Mouse (Mus musculus) ovary, postnatal 14 days (tissue): ENCODE results near the gene Ppara.

Source experiments
- DNase-seq: peaks from one replicate; pipeline ENCODE4 v3.0.0; 2022; ENCODE audit warnings: low spot score

Gene Ppara

GRCm38 (mm10) chr15:85728224-85728623 lies 6.6 kb upstream of the Ppara start:
- no peak for DNase-seq

DNA sequence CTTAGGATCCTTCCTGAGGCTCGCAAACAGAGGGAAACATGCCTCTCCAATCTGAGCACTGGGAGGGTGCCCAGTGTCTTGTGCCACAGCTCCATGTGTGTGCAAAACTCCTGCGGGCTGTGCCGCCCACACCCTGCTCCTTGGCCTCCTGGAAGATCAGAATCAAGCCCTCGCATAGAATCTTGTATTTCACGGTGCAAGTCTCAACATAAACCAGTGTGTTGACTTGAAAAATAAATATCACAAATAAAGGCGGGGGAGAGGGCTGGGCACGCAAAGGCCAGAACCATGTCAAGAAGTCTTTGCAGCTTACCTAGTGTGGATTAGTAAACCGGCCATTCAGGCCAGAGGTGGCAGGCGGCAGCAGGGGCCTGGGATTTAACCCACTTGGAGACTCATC lies 5.5 kb upstream of the Ppara start:
- DNase-seq, result no peak

DNA sequence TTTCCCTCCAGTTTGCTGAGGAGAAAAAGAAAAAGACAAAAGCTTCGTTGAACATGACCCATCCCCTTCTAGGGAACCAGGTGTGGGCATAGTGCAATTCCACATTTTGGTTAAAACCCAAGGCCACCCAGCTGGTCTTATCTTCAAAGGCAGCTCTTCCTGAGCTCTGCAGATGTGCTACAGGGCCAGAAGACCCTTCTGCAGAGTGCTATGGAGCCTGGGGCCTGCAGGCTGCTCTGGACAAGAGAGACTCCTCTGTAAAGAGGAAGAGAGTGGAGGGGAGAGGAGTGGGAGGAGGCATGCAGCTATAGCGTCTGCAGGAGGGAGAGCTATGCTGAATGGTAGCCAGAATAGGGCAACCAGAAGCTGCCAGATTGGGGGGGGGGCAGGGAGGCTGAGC lies 4.8 kb upstream of the Ppara start:
- DNase-seq, result no peak

DNA sequence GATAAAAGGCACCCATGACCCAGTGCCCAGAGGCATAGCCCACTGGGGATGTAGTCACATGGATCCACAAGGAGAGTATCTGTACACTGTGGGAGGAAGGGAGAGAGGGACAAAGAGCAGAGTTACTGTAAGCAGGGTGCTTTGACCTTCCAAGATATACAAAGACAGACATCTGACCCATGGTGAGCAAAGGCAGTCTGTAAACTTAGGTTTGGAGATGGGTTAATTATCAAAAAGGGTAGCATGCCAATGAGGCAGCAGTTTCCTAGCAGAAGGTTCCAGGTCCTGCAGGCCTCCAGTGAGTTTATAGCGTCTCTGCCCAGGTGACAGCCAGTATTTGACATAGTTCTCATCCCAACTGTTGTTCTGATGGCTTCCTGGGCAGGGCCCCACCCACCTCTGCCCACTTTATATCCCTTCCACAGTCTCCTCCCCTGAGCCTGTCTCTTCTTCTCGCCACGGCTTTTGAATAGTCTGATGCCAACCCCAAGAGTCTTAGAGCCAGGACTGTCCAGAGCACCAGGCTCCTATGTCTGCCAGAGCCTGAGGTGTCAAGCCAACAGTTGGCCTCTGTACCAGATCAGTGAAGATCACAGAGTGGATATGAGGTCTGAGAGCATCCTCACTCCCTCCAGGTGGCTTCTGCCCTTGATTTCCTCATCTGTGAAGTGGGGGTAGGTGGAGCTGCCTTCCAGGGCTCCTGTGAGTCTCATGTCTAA lies 2.7 kb upstream of the Ppara start:
- no peak for DNase-seq

DNA sequence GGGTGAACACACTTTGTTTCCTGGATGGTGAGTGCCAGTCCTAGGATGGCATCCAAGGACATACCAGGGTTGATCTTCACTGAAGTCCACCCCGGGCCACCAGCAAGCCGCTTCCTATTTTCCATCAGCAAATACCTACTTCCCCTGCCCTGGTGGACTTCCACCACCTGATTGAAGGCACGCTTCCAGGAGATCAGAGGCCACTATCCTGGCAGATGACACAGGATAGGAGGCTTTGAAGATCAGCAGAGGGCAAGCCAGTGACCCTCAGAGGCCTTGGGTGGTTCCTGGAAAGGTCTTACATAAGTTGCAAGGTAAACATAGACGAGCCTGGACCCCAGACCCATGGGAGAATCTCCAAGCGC lies 2.2 kb upstream of the Ppara start:
- DNase-seq, result no peak

- DNase-seq, result no peak
Observed at GRCm38 (mm10) chr15:85733686-85734085, 1.1 kb upstream of the Ppara start.

DNA sequence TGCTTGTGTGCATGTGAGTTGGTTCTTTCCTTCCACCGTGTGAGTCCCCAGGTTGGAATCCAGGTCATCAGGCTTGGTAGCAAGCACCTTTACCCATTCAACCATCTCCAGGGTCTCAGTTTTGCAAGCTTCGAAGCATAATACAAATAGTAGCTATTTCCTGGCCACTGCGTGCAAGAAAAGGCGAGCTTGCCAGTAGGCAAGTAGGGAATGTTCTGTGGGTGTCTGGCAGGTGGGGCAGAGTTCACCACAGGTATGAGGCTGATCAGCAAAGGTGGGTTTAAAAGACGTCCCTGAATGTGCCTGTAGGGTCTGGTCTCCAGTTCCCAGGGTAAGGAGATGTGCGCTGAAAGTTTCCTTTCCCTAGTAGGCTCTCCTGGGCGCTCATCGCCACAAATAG lies 635 bp upstream of the Ppara start:
- DNase-seq, result no peak

DNA sequence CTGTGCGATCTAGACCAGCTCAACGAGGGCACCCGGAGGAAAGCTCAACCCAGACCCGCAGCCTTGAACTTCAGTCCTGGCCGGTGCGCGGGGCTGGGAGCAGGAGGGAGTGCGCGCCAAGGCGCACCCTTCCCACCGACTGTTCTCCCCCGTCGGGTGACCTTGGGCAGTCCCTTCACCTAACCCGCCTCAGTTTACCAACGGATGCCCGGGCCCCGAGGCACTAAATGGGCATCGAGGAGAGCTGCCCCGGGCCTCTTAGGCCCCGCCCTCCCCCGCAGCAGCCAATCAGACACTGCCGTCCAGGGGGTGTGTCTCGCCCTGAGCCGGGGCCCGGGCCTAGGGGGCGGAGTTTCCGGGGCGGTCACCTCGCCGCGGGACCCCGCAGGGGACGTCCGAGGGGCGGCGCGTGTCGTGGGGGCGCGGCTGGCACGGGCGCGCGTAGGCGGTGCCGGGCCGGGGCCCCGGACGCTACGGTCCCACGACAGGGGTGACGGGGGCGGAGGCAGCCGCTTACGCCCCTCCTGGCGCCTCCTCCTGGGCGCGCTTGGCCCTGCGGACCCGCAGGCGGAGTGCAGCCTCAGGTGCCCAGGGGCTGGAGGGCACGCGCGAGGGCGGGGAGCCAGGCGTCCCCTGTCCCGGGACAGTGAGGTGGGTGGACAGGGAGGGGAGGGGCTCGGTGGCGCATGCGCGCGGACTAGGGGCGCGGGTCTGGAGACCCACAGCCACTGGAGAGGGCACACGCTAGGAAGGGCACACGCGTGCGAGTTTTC lies 466 bp downstream of the Ppara start:
- peak; percentile 94 for DNase-seq

- no peak for DNase-seq
Observed at GRCm38 (mm10) chr15:85735836-85736190, 1.0 kb downstream of the Ppara start.

DNA sequence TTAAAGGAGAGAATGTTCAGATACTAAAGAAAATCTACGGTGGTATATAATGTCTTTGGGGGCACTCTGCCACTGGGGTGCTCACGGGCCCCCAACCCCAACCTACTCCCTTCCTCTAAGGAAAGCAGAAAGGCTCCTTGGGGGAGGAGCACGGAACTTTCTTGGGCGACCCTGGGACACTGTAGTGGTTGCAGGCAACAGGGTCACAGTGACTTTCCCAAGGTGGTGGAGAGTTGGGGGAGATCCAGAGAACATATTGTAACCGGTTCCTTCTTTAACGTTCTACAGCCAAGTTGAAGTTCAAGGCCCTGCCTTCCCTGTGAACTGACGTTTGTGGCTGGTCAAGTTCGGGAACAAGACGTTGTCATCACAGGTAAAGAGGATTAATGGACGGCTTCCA lies 1.7 kb downstream of the Ppara start:
- DNase-seq, result no peak

DNA sequence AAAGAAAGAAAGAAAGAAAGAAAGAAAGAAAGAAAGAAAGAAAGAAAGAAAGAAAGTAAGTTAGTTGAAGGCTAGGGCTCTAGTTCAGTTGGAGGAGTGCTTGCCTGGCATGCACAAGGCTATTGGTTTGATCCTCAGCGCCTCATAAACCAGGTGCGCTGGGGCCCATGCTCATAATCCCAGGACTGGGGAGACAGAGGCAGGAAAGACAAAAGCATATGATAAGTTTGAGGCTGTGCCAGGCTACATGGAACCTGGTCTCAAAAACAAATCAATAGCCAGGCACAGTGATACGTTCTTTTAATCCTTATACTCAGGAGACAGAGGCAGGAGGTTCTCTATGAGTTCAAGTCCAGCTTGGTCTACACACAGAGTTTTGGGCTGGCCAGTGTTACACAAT lies 3.6 kb downstream of the Ppara start:
- no peak for DNase-seq

GRCm38 (mm10) chr15:85738939-85739338 lies 4.2 kb downstream of the Ppara start:
- DNase-seq, result no peak

DNA sequence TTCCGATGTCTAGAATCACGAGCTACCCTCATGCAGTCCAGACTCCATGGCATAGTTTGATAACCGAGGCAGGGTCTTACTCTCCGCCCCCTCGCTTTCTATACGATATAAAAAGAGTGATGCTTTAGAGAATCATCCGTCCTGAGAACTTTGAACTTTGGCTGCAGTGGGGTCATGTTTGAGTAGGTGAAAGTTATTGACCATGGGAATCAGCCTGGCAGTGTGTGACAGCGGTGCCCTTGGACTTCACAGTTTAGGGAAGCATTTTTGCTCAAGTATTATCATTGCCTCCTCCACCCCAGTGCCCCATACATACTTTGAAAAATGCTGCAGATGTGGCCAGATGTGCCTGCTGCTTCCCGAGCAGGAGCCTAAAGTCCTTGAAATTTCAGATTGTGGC lies 7.8 kb downstream of the Ppara start:
- DNase-seq, result no peak

DNA sequence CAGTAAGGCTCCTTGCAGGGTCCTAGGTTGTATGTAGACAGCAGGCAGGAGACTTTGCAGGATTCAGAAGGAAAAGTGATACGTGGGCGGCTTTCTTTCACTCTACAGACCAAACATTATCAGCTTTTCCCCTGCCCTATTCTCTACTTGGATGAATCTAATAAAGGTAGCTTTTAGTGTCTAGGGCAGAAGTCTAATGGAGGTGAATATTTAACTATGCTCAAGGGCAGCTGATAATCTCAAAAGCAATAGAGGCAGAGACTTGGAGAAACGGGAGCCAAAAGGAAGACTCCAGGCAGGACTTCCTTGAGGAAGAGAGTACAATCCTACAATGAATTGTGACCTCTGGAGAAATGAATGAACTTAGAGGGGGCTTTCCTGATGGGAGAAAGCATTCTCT lies 9.2 kb downstream of the Ppara start:
- no peak for DNase-seq

DNA sequence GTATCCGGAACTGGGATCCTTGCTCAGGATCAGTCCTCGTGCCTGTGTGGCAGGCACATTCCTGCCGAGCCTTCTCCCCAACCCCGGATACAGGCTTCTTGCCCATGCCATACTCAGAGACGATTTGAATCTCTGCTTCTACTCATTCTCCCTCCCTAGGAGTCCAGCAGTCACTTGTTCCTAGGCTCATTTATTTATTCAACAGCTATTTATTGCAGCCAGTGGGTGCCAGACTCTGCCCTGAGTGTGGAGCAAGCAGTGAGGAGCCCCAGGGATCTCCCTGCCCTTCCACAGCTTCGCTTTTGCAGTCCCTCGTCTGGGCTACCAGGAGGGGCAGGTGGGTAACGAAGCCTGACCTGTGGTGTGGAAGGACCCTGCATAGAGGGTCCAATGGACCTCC lies 11.4 kb downstream of the Ppara start:
- no peak for DNase-seq

DNA sequence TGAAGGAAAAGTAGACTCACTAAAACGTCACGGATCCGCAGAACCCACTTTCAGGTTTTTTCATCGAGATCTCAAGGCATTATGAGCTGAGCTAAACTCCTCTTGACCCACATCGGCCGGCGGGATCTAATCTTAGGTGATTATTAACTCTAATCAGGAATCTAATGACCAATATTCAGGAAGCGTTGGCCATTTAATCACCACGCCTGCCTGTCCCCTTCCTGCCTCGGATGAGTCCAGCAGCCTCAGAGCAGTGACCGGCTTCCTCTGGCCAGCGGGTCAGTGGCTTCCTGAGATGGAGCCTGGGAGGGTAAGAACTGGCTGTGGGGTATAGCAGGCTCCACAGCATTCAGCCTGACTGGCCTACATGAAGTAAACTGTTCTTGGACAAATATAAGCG lies 11.9 kb downstream of the Ppara start:
- no peak for DNase-seq

- no peak for DNase-seq
Observed at GRCm38 (mm10) chr15:85747951-85748350, 13.2 kb downstream of the Ppara start.

- DNase-seq, result no peak
Observed at GRCm38 (mm10) chr15:85748466-85748865, 13.7 kb downstream of the Ppara start.

- DNase-seq, result no peak
Observed at GRCm38 (mm10) chr15:85749141-85749540, 14.4 kb downstream of the Ppara start.

DNA sequence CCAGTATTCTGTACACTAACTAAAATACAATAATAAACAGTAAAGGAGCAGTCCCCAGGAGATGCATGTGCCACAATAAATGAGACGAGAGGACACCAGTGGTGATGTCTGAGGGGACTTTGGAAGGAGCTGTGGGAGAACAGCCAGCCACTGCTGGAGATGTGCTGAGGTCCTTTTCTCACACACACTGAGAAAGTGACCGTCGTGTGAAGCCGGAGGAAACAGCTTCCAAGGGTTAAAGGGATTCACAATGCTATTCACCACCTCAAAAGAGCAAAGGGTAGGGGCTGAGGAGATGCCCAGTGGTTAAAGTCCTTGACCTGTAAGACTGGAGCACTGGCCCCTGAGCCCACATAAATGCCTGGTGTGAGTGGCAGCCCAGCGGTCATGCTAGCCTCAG lies 15.3 kb downstream of the Ppara start:
- no peak for DNase-seq

GRCm38 (mm10) chr15:85752655-85753054 lies 17.9 kb downstream of the Ppara start:
- DNase-seq, result no peak

- DNase-seq, result no peak
Observed at GRCm38 (mm10) chr15:85754033-85754650, 19.4 kb downstream of the Ppara start.

DNA sequence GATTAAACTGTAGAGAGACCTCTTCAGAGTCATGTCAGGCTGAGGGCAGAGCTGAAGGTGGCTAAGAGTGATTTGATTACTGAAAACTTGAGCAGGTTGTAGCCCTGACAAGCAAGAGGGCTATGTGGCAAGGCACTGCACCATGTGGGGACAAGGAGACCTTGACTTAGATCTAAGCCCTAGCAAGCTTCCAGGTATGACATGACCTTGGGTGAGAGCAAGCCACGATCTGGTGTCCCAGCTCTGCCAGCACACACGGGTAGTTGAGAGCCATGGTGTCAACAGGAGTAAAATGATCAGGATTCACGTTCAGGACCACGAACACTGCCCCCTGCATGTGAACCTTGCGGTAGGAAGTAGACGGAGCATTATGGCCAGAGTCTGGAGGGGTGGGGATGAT lies 20.4 kb downstream of the Ppara start:
- no peak for DNase-seq

- no peak for DNase-seq
Observed at GRCm38 (mm10) chr15:85756611-85757010, 21.8 kb downstream of the Ppara start.
